Mouse (Mus musculus) hindbrain, embryonic 12.5 days (tissue): ENCODE measurements around the gene Frmpd4. TPM values are rescaled to one million over a fixed set of nuclear protein-coding genes. Genes with fewer than 3 reads are reported as not detected.

Experiments used
- ATAC-seq: fragments of 200-750 bp; cut with Nextera tagmentation; 2 replicates; pipeline ENCODE4 v1.8.0; 2017; ENCODE audit warnings: moderate TSS enrichment; ENCODE audit not compliant: low FRiP score
- H3K27ac ChIP-seq: fragments of 300-500 bp; sonication (generic); 2 replicates; pipeline ENCODE4 v1.5.1; 2016; ENCODE audit warnings: mild to moderate bottlenecking
- H3K27me3 ChIP-seq: fragments of 300-500 bp; sonication (generic); 2 replicates; pipeline ENCODE4 v1.6.1; 2016; ENCODE audit warnings: mild to moderate bottlenecking
- H3K36me3 ChIP-seq: fragments of 300-500 bp; sonication (generic); 2 replicates; pipeline ENCODE4 v1.6.1; 2016; ENCODE audit warnings: mild to moderate bottlenecking
- H3K4me1 ChIP-seq: fragments of 300-500 bp; sonication (generic); 2 replicates; pipeline ENCODE4 v1.6.1; 2016
- H3K4me2 ChIP-seq: fragments of 300-500 bp; sonication (generic); replicated peaks from 2 replicates; pipeline ENCODE4 v1.6.1; 2016; ENCODE audit warnings: mild to moderate bottlenecking
- H3K4me3 ChIP-seq: fragments of 300-500 bp; sonication (generic); 2 replicates; pipeline ENCODE4 v1.5.1; 2016; ENCODE audit warnings: mild to moderate bottlenecking
- H3K9ac ChIP-seq: fragments of 300-500 bp; sonication (generic); 2 replicates; pipeline ENCODE4 v1.6.1; 2016; ENCODE audit warnings: mild to moderate bottlenecking, moderate library complexity
- H3K9me3 ChIP-seq: fragments of 300-500 bp; sonication (generic); replicated peaks from 2 replicates; pipeline ENCODE4 v1.6.1; 2016; ENCODE audit warnings: mild to moderate bottlenecking
- WGBS: fragments of 180-500 bp; shearing (Covaris S2); methylation state at CpG from one replicate; pipeline ENCODE4 v1.1.7; 2016; 5-methylcytosine and 5-hydroxymethylcytosine counted together
- polyA plus RNA-seq: library from polyadenylated mRNA; unstranded; fragments of >200 nt; fragmentation: Nextera tagmentation; extraction: Ambion mirVana; gene quantifications from 2 replicates; pipeline ENCODE4 v1.2.1, GENCODE M21; 2016

The Frmpd4 gene
- polyA plus RNA-seq, 1 experiment from 2014 or later, result 0.54 TPM

- 17% methylated on average over 39 of the region's 42 CpGs for whole genome bisulfite sequencing
- Histone ChIP-seq H3K27me3 (peaks cover 60% of the 10 kb centered on the region), H3K4me3 (peak overlapping the region; percentile 45), H3K4me1 (no peaks in the 10 kb centered on the region), H3K36me3 (no peaks in the 10 kb centered on the region), H3K9me3 (no peaks in the 10 kb centered on the region), H3K27ac (no peak overlapping the region), H3K9ac (peak overlapping the region; percentile 45), H3K4me2 (peak overlapping the region; percentile 69)
- peak; percentile 92 for ATAC-seq
Observed at GRCm38 (mm10) chrX:168122806-168123588, 454.0 kb downstream of the Frmpd4 start.

- ATAC-seq, result no peak
- H3K4me3 ChIP-seq, result no peak overlapping the region
- no peaks in the 10 kb centered on the region for H3K4me1 ChIP-seq
- no peak overlapping the region for H3K4me2 ChIP-seq
- no peak overlapping the region for H3K27ac ChIP-seq
- no peaks in the 10 kb centered on the region for H3K9me3 ChIP-seq
- H3K9ac ChIP-seq, result no peak overlapping the region
- H3K36me3 ChIP-seq, result no peaks in the 10 kb centered on the region
- peaks cover 7% of the 10 kb centered on the region; the same call in 1 of the 2 replicates for H3K27me3 ChIP-seq
Observed at GRCm38 (mm10) chrX:168041589-168041988, 535.4 kb downstream of the Frmpd4 start.

- Histone ChIP-seq H3K4me2 (no peak overlapping the region), H3K36me3 (no peaks in the 10 kb centered on the region), H3K4me3 (no peak overlapping the region), H3K9me3 (no peaks in the 10 kb centered on the region), H3K27ac (no peak overlapping the region), H3K27me3 (peaks cover 8% of the 10 kb centered on the region), H3K4me1 (no peaks in the 10 kb centered on the region), H3K9ac (no peak overlapping the region)
- ATAC-seq, result no peak
- WGBS, result 85% methylated on average over 4 of the region's 4 CpGs
Observed at GRCm38 (mm10) chrX:168020574-168021145, 556.4 kb downstream of the Frmpd4 start.

- WGBS, result 82% methylated on average over 3 of the region's 3 CpGs
- no peak for ATAC-seq
- Histone ChIP-seq H3K36me3 (no peaks in the 10 kb centered on the region), H3K4me1 (no peaks in the 10 kb centered on the region), H3K4me3 (no peak overlapping the region), H3K9ac (no peak overlapping the region), H3K27ac (no peak overlapping the region), H3K27me3 (peaks cover 17% of the 10 kb centered on the region), H3K9me3 (no peaks in the 10 kb centered on the region), H3K4me2 (no peak overlapping the region)
Observed at GRCm38 (mm10) chrX:168017792-168018191, 559.2 kb downstream of the Frmpd4 start.

GRCm38 (mm10) chrX:167984835-167985234, 592.2 kb downstream of the Frmpd4 start:
- H3K4me2 ChIP-seq, result no peak overlapping the region
- no peak overlapping the region for H3K27ac ChIP-seq
- H3K4me3 ChIP-seq, result no peak overlapping the region
- H3K4me1 ChIP-seq, result no peaks in the 10 kb centered on the region
- peaks cover 15% of the 10 kb centered on the region for H3K27me3 ChIP-seq
- no peak overlapping the region for H3K9ac ChIP-seq
- ATAC-seq, result no peak
- H3K9me3 ChIP-seq, result no peaks in the 10 kb centered on the region
- no peaks in the 10 kb centered on the region for H3K36me3 ChIP-seq

- Histone ChIP-seq H3K4me3 (no peak overlapping the region), H3K36me3 (no peaks in the 10 kb centered on the region), H3K27me3 (peaks cover 19% of the 10 kb centered on the region; the same call in 1 of the 2 replicates), H3K4me2 (no peak overlapping the region), H3K27ac (no peak overlapping the region), H3K9ac (no peak overlapping the region), H3K4me1 (no peaks in the 10 kb centered on the region), H3K9me3 (no peaks in the 10 kb centered on the region)
- 79% methylated on average over 2 of the region's 2 CpGs for WGBS
- ATAC-seq, result no peak
Observed at GRCm38 (mm10) chrX:167951207-167951606, 625.8 kb downstream of the Frmpd4 start.

GRCm38 (mm10) chrX:167909483-167909882, 667.5 kb downstream of the Frmpd4 start:
- Histone ChIP-seq H3K27me3 (peaks cover 18% of the 10 kb centered on the region), H3K4me2 (no peak overlapping the region), H3K36me3 (no peaks in the 10 kb centered on the region), H3K27ac (no peak overlapping the region), H3K9ac (no peak overlapping the region), H3K9me3 (no peaks in the 10 kb centered on the region), H3K4me3 (no peak overlapping the region), H3K4me1 (no peaks in the 10 kb centered on the region)
- no peak for ATAC-seq

GRCm38 (mm10) chrX:167901046-167901445, 676.0 kb downstream of the Frmpd4 start:
- 72% methylated on average over 3 of the region's 3 CpGs for WGBS
- Histone ChIP-seq H3K27ac (no peak overlapping the region), H3K27me3 (peaks cover 16% of the 10 kb centered on the region), H3K4me2 (no peak overlapping the region), H3K36me3 (no peaks in the 10 kb centered on the region), H3K9ac (no peak overlapping the region), H3K4me1 (no peaks in the 10 kb centered on the region), H3K9me3 (no peaks in the 10 kb centered on the region), H3K4me3 (no peak overlapping the region)
- ATAC-seq, result no peak

- Histone ChIP-seq H3K4me1 (no peaks in the 10 kb centered on the region), H3K9me3 (no peaks in the 10 kb centered on the region), H3K4me3 (no peak overlapping the region), H3K9ac (no peak overlapping the region), H3K4me2 (no peak overlapping the region), H3K27ac (no peak overlapping the region), H3K27me3 (peaks cover 27% of the 10 kb centered on the region), H3K36me3 (no peaks in the 10 kb centered on the region)
- WGBS, result 63% methylated on average over 5 of the region's 5 CpGs
- no peak for ATAC-seq
Observed at GRCm38 (mm10) chrX:167854821-167855220, 722.2 kb downstream of the Frmpd4 start.

- Histone ChIP-seq H3K4me2 (no peak overlapping the region), H3K4me3 (no peak overlapping the region), H3K4me1 (no peaks in the 10 kb centered on the region), H3K27ac (no peak overlapping the region), H3K27me3 (peaks cover 8% of the 10 kb centered on the region; the same call in 1 of the 2 replicates), H3K9ac (no peak overlapping the region), H3K36me3 (no peaks in the 10 kb centered on the region), H3K9me3 (no peaks in the 10 kb centered on the region)
- ATAC-seq, result no peak
- 38% methylated on average over 2 of the region's 2 CpGs for WGBS
Observed at GRCm38 (mm10) chrX:167832543-167832942, 744.5 kb downstream of the Frmpd4 start.

- Histone ChIP-seq H3K4me2 (no peak overlapping the region), H3K9me3 (no peaks in the 10 kb centered on the region), H3K27me3 (peaks cover 11% of the 10 kb centered on the region), H3K36me3 (no peaks in the 10 kb centered on the region), H3K9ac (no peak overlapping the region), H3K27ac (no peak overlapping the region), H3K4me3 (no peak overlapping the region), H3K4me1 (no peaks in the 10 kb centered on the region)
- no peak for ATAC-seq
Observed at GRCm38 (mm10) chrX:167828456-167828855, 748.6 kb downstream of the Frmpd4 start.

- no peak for ATAC-seq
- Histone ChIP-seq H3K4me2 (no peak overlapping the region), H3K27me3 (peaks cover 28% of the 10 kb centered on the region), H3K4me3 (no peak overlapping the region), H3K9me3 (no peaks in the 10 kb centered on the region), H3K27ac (no peak overlapping the region), H3K4me1 (no peaks in the 10 kb centered on the region), H3K36me3 (no peaks in the 10 kb centered on the region), H3K9ac (no peak overlapping the region)
- WGBS, result 49% methylated on average over 4 of the region's 4 CpGs
Observed at GRCm38 (mm10) chrX:167817363-167817762, 759.7 kb downstream of the Frmpd4 start.

GRCm38 (mm10) chrX:167810120-167810519, 766.9 kb downstream of the Frmpd4 start:
- WGBS, result 74% methylated on average over 2 of the region's 2 CpGs

More at GRCm38 (mm10) chrX:167810120-167810519, 766.9 kb downstream of the Frmpd4 start:
- Histone ChIP-seq H3K4me2 (no peak overlapping the region), H3K4me3 (no peak overlapping the region), H3K9me3 (no peaks in the 10 kb centered on the region), H3K27ac (no peak overlapping the region), H3K9ac (no peak overlapping the region), H3K27me3 (peaks cover 21% of the 10 kb centered on the region; the same call in 1 of the 2 replicates), H3K4me1 (no peaks in the 10 kb centered on the region), H3K36me3 (no peaks in the 10 kb centered on the region)
- ATAC-seq, result no peak
